Mouse (Mus musculus) heart, postnatal 4 days (tissue): ENCODE measurements around the gene Oard1. TPM values are rescaled to one million over a fixed set of nuclear protein-coding genes. Genes with fewer than 3 reads are reported as not detected.

ENCODE experiments used
- DNase-seq: peaks from one replicate; pipeline ENCODE4 v3.0.0; 2021
- total RNA-seq, 2 experiments: library from RNA; stranded (reverse); gene quantifications; 2 replicates each; pipeline ENCODE4 v1.2.3; 2021

The Oard1 gene
- total RNA-seq, 2 experiments from 2014 or later, result 14.5 to 14.6 TPM

DNA sequence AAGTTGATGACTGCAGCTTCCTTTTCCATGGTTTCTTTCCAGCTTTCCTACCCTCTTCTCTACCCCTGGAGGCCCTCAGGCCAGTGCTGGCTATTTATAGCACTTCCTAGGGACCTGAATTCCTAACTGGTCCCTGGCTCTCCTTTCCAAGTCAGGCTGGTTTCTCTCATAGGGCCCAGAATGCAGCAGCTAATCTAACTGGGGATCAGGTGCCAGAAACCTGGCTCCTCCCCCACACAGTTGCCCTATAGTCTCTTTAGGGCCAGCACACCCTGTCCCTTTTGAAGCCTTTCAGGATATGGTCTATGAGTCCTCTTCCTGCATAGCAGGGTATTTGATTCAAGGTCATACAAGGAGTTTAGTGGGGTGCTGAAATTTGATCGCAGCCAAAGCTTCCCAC, 26.7 kb downstream of the Oard1 start:
- peak; percentile 65 for DNase-seq

DNA sequence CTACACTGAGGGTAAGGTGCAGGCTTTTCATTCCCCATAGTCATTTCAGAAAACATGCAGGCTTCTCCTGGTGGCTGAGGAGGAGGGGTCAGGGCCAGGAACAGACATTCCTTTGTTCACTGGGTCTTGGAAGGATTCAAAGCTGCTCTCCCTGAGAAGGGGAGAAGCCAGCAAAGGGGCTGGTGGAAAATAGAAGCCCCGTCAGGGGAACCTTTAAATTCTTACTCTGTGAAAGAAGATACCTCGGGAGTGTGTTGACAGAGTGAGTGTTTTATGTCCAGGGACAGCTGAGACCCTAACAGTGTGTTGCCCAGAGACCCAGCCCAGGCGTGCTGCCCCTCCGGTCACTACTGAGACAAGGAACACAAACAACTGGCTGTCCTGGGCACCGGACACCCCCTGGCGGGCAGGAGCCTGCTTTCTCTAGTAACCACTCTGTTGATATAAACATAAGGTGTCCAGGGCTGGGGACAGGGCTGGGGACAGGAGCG, 27.7 kb downstream of the Oard1 start:
- DNase-seq, result peak; percentile 74

DNA sequence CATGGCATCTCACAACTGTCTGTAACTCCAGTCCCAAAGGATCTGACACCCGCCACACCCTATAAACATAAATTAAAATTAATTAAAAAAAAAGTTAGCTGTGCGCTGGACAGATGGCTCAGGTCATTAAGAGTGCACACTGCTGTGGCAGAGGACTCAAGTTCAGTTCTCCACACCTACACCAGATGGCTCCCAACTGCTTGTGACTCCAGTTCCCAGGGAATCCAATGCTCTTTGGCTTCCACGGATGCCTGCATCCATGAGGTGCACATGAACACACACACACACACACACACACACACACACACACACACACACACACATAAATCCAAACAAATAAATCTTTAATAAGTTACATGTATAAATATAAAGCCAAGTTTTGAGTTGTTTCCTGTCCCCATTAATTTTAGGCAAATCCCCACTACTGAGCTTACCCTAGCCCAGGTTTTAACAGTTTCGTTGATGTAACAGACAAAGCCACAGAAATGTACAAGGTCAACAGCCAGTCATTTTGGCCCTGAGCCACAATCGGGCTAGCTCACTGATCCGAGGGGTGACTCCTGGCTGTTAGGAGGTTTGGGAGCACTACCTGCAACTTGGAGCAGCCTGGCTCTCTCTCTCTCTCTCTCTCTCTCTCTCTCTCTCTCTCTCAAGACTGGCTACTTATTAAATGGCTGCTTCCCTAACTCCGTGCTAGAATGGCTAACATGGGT, 33.1 kb downstream of the Oard1 start:
- DNase-seq, result no peak

DNA sequence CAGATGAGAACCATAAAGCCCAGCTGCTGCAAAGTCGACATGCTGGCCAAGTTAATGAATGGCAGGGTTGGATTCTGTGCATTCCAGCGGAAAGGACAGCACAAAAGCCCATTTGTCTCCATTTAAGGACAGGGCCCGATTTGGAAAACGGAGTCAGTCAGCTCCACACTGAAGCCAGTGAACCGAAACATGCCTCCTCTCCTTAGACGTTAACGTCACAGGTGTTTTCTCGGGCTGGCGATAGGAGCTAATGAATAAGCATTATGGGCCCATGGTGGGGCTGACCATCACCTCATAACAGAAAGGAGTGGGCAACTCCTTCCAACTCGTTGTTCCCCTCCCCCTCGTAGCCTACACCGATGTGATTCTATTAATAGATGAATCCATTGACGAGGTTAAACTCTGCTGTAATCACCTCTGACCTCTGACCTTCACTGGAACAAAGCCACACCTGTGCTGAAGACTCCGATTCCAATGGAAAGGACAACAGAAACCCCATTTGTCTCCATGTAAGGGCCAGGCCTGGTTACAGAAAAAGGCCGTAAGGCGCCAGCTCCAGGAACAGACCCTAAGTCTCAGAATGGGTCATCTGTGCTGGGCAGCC, 33.8 kb downstream of the Oard1 start:
- no peak for DNase-seq

DNA sequence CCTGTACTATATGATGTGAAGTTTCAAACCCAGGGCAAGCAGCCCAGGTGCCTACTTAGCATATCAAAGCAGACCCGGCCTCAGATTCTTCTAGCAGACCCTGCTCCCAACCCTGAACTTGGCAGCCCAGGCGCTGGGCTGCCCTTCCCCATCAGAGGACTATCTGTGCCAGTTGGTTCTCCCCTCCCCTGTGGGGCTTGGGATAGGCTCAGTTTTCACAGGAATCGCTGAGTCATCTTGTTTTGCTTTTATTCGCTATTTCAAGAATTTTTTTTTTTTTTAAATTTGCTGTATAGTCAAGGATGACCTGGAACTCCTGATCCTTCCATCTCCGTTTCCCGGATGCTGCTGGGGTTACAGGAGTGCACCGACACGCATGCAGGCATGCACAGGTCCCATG, 37.9 kb downstream of the Oard1 start:
- no peak for DNase-seq

DNA sequence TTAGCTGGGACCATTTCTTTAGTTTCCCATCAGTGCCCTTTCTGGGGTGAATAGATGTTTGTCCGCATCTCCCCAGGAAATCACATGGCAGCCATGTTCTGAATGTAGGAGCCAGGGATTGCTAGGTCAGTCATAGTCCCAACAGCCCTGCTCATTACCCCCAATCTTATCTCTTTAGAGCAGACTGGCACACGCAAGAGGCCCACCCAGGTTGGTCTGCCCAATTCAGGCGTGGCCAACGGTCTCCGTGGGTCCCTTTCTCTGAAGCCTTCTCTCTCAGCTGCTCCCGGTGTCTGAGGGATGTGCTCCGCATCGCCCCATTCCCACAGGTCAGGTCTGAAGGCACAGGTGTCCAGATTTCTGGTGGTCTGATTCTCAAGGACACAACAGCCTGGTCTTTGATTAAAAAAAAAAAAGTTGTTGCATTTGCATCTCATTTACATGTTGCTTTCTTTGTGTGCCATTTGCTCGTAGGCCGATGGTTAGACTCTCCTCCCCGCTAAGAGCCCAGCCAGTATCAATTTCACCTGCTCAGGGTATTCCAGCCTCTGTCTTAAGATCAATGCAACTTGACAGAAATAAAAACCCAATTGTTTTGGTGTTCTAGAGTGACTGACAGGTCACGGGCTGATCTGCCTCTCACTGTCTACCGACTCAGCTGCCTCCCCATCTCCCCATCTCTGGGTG, 41.0 kb downstream of the Oard1 start:
- DNase-seq, result no peak

DNA sequence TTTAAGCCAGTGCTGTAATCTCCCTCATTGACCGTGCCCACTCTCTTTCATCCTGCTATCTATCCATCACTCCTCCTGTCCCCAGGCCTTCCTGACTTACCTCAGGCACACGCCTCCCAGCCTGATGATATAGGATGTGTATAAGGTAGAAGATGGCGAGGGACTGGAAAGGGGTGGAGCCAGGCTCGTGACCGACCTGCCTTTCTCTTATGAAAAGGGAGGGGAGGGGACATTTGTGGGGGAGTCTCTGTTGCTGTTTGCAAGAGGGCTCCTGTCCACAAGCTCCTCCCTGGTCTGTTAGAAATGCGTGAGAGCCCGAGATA, 41.5 kb downstream of the Oard1 start, which contains the start of gene Tspo2:
Tspo2 (minus strand) TSS at position 170 of the 323 bp plus-strand sequence.
- no peak for DNase-seq

DNA sequence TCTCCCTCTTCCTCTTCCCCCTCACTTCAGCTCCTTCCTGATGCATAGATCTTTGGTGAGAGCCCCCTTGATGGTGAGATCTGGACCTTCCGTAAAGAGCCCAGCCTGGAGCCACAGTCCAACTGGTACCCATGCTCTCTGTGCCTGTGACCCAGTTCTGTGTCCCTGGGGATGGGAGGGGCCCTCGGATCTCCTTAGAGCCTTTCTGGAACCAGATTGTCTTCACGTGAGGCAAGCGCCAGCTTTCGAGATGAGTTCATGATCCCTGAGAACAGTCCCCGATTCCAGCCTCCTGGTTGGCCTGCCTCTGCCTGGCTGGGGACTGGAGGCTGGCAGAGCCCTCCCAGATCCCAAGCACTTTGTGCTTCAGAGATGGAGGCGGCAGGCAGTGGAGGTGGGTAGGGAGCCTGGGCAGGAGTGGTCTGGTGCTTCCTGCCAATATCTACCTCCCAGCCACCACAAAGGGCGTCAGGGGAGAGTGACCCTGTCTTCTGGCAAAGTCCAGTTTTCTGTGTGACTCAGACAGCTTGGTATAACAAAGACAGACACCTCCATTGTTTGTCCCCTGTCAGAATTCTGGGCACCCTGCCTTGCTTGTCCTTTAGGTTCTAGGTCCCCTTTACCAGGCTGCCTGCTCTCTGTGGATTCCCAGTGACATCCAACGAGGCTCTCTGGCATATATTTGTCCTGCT, 42.1 kb downstream of the Oard1 start:
- DNase-seq, result no peak

DNA sequence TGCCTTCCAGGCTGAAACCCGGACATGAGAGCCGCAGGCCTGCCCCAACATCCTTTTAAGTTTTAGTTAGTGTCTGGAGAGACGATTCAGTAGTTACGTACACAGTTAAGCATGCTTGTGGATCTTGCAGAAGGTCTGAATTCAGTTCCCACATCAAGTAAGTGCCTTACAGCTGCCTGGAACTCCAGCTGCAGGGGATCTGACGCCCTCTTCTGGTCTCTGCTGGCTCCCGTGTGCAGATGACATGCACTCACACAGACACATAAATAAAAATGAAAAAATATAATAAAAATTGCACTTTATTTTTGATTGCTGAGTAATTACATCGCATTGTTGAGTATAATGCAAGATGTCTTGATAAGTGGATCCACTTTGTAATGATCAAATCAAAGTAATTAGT, 43.7 kb downstream of the Oard1 start:
- DNase-seq, result no peak

DNA sequence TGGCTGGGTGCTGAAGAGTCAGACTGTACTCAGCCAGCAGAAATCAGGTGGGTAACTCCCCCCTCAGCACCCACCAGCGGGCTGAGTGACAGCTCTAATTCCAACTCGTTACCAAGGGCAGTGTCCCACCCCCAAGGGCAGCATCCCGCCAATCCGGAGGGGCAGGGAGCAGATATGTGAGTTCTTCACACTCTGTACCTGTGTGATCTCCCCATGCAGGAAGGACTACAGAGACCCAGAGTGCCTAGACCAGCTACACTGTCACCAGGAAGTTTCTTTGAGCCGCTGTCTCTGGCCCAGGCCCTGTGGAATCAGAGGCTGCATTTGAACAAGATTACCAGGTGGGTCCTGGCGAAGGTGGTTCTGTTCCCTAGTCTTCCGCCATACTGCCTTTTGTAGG, 44.4 kb downstream of the Oard1 start:
- no peak for DNase-seq

DNA sequence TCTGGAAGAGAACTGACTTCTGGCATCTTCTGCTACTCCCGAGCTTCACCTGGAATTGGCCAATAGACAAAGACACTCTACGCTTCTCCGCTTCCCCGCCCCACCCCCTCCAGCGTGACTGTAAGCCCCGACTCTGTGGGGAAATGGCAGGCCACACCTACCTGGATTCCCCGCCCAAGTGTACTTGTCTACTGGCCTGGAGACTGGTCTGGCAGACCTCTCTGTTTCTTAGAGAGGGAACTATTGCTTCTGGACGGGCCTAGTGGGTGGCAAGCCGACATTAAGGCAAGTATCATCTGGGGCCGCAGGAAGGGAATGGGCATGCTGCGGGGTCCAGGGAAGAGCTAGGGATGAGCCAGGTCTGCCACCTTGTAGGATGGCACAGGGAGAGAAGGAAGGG, 44.9 kb downstream of the Oard1 start, which contains the start of gene Unc5cl:
Unc5cl (plus strand) TSS at position 214 of the 400 bp plus-strand sequence.
- no peak for DNase-seq

DNA sequence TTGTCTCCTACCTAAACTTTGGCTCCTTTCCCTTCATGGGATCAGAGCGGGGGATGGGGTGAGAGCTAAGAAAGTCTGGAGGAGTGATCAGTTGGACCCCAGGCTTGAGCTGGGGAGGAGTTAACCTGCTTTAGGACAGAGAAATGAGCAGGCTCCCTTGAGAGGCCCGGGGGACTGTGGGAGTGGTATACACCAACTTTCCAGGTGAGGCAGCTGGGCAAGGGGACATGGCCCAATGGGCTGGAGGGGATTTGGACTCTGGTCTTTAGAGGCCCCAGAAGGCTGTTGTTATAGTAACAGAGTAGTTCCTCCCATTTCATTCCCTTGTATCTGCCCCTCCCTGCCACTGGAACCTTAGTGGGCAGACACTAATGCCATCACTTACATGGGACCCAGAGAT, 46.1 kb downstream of the Oard1 start:
- no peak for DNase-seq

DNA sequence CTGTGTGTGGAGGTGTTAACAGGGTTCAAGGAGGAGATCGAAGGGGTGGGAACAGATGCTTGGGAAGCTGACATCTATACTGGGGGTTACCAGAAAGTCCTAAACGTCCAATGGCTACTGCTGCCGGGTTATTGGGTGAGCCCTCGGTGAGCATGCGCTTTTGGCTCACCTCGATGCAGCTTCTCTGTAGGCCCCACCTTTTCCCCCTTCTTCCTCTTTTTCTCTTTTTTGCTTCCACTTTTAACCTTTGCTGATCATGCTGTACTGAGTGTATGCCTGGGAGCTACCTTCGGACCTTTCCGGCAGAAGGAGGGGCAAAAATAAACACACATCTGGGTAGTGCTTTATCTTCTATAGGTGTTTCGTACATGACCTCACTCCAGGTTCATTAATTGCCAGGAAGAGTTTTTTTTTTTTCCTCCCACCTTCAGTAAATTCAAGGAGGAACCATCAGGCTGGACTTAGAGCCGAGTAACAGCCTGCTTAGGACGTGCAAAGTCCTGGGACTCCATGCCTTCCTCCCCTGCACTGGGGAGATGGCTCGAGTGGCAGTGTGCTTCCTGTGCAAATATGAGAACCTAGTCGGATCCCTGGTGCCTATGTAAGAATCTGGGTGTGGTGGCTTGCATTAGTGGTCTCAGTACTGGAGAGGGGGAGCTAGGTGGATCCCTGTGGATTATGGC, 48.3 kb downstream of the Oard1 start:
- no peak for DNase-seq

DNA sequence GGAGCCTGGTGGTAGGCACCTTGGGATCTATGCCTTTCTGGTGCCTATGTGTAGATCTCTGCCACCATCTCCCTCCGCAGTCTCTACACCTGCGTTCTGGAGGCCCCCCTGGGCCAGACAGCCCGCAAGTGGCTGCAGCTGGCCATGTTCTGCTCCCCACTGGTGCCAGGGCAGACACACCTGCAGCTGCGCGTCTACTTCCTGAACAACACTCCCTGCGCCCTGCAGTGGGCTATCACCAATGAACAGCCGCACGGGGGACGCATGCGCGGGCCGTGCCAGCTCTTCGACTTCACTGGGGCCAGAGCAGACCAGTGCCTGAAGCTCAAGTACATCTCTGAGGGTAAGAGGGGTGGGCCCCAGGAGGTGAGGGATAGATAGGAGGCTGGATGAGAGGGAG, 52.3 kb downstream of the Oard1 start:
- DNase-seq, result no peak

DNA sequence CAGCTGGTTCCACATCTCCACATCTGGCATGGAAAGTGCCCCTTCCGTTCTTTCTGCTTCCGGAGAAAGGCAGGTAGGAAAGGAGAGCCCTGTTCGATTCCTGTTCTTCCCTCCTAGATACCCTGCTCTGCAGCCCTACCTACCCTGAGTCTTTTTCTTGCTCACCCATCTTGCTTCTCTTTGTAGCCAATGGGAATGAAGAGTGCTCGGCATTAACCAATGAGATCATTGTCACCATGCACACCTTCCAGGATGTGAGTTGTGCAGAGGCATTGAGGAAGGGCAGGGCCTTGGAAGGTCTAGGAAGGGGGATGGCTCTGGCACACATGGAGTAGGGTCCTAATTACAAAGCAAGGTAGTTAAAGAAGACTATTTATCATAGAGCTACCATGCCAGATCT, 53.6 kb downstream of the Oard1 start:
- DNase-seq, result no peak

Other genes with a start within 250 kb of the Oard1 start
- not detected for gene A530064D06Rik, start 242.7 kb upstream of the Oard1 start, total RNA-seq
- gene Trem1, start 177.2 kb upstream of the Oard1 start, total RNA-seq, result under 1 TPM in 1 of 2 experiments, not detected in 1; 0.09 TPM
- under 1 TPM in 1 of 2 experiments, not detected in 1; 0.29 TPM for gene Trem3, start 162.2 kb upstream of the Oard1 start, total RNA-seq
- gene Treml4, start 145.7 kb upstream of the Oard1 start, total RNA-seq, result under 1 TPM; 0.41 to 0.45 TPM
- gene Treml2, start 110.5 kb upstream of the Oard1 start, total RNA-seq, result under 1 TPM; 0.19 to 0.25 TPM
- gene B430306N03Rik, start 93.9 kb upstream of the Oard1 start, total RNA-seq, result under 1 TPM; 0.10 to 0.25 TPM
- gene Trem2, start 63.6 kb upstream of the Oard1 start, total RNA-seq, result 1 to 10 TPM; 1.4 to 2.1 TPM
- under 1 TPM; 0.20 to 0.31 TPM for gene Treml1, start 50.1 kb upstream of the Oard1 start, total RNA-seq
- 10 to 100 TPM; 29.0 to 33.2 TPM for gene Nfya, start 108 bp upstream of the Oard1 start, total RNA-seq
- 100 to 1,000 TPM; 207 to 216 TPM for gene Apobec2, start 22.9 kb downstream of the Oard1 start, total RNA-seq
- gene Tspo2, start 41.5 kb downstream of the Oard1 start, total RNA-seq, result under 1 TPM; 0.36 to 0.47 TPM
- under 1 TPM; 0.14 to 0.21 TPM for gene Unc5cl, start 44.9 kb downstream of the Oard1 start, total RNA-seq